Mouse (Mus musculus) adrenal gland, postnatal 0 days (tissue): Measurements from ENCODE around the gene Cntnap5c. TPM values are rescaled to one million over a fixed set of nuclear protein-coding genes. Genes with fewer than 3 reads are reported as not detected.

ENCODE experiments used
- polyA plus RNA-seq: library from polyadenylated mRNA; unstranded; fragments of >200 nt; fragmentation: Nextera tagmentation; extraction: Ambion mirVana; gene quantifications from 2 replicates; pipeline ENCODE4 v1.2.1, GENCODE M21; 2015

Gene Cntnap5c
- polyA plus RNA-seq: 0.04 and 0.08 TPM in 2 replicates

GRCm38 (mm10) chr17:57768622-57769610 is at the start of gene Cntnap5c:
Cntnap5c (plus strand) TSS chr17:57769570.

GRCm38 (mm10) chr17:57742119-57742518 is 27.3 kb upstream of the Cntnap5c start, which contains the start of gene Gm21834:
Gm21834 (minus strand) TSS chr17:57742219.

Other genes starting within 250 kb of the Cntnap5c start
- not detected in 2 replicates for gene Vmn2r120, start 224.1 kb upstream of the Cntnap5c start, polyA plus RNA-seq
- not detected in 2 replicates for gene Gm21834, start 27.4 kb upstream of the Cntnap5c start, polyA plus RNA-seq